Mouse (Mus musculus) limb, embryonic 13.5 days (tissue): ENCODE measurements around the gene Irf1. TPM values are rescaled to one million over a fixed set of nuclear protein-coding genes. Genes with fewer than 3 reads are reported as not detected.

Experiments used
- ATAC-seq: fragments of 200-750 bp; cut with Nextera tagmentation; 2 replicates; pipeline ENCODE4 v1.8.0; 2017; ENCODE audit warnings: low read depth, moderate number of reproducible peaks, moderate TSS enrichment; ENCODE audit not compliant: low FRiP score
- H3K27ac ChIP-seq: fragments of 300-500 bp; sonication (generic); 2 replicates; pipeline ENCODE4 v1.5.1; 2015; ENCODE audit warnings: inconsistent platforms, mild to moderate bottlenecking, moderate library complexity
- H3K27me3 ChIP-seq: fragments of 300-500 bp; sonication (generic); 2 replicates; pipeline ENCODE4 v1.6.1; 2015; ENCODE audit warnings: mild to moderate bottlenecking, inconsistent platforms
- H3K36me3 ChIP-seq: fragments of 300-500 bp; sonication (generic); 2 replicates; pipeline ENCODE4 v1.6.1; 2015; ENCODE audit warnings: inconsistent platforms, mild to moderate bottlenecking, moderate library complexity
- H3K4me1 ChIP-seq: fragments of 300-500 bp; sonication (generic); 2 replicates; pipeline ENCODE4 v1.6.1; 2015; ENCODE audit warnings: inconsistent platforms
- H3K4me2 ChIP-seq: fragments of 300-500 bp; sonication (generic); replicated peaks from 2 replicates; pipeline ENCODE4 v1.6.1; 2015; ENCODE audit warnings: inconsistent platforms, mild to moderate bottlenecking, moderate library complexity
- H3K4me3 ChIP-seq: fragments of 300-500 bp; sonication (generic); 2 replicates; pipeline ENCODE4 v1.5.1; 2015; ENCODE audit warnings: moderate library complexity, mild to moderate bottlenecking, inconsistent platforms
- H3K9ac ChIP-seq: fragments of 300-500 bp; sonication (generic); 2 replicates; pipeline ENCODE4 v1.6.1; 2015; ENCODE audit warnings: mild to moderate bottlenecking, inconsistent platforms
- H3K9me3 ChIP-seq: fragments of 300-500 bp; sonication (generic); 2 replicates; pipeline ENCODE4 v1.6.1; 2016; ENCODE audit warnings: inconsistent platforms
- WGBS: fragments of 180-500 bp; shearing (Covaris S2); methylation state at CpG from one replicate; pipeline ENCODE4 v1.1.7; 2015; 5-methylcytosine and 5-hydroxymethylcytosine counted together
- polyA plus RNA-seq: library from polyadenylated mRNA; unstranded; fragments of >200 nt; fragmentation: Nextera tagmentation; extraction: Ambion mirVana; gene quantifications from 2 replicates; pipeline ENCODE4 v1.2.1, GENCODE M21; 2015

Irf1 gene
- polyA plus RNA-seq, 1 experiment from 2014 or later: 10.1 TPM

GRCm38 (mm10) chr11:53774659-53775255 is 4.9 kb downstream of the Irf1 start:
- peaks cover 41% of the 10 kb centered on the region for H3K36me3 ChIP-seq
- no peaks in the 10 kb centered on the region for H3K9me3 ChIP-seq
- H3K27me3 ChIP-seq: no peaks in the 10 kb centered on the region
- no peak overlapping the region for H3K4me2 ChIP-seq
- H3K9ac ChIP-seq: no peak overlapping the region
- 91% methylated on average over 13 of the region's 13 CpGs for WGBS
- H3K4me3 ChIP-seq: no peak overlapping the region
- peaks cover 10% of the 10 kb centered on the region for H3K4me1 ChIP-seq
- no peak for ATAC-seq
- H3K27ac ChIP-seq: no peak overlapping the region

DNA sequence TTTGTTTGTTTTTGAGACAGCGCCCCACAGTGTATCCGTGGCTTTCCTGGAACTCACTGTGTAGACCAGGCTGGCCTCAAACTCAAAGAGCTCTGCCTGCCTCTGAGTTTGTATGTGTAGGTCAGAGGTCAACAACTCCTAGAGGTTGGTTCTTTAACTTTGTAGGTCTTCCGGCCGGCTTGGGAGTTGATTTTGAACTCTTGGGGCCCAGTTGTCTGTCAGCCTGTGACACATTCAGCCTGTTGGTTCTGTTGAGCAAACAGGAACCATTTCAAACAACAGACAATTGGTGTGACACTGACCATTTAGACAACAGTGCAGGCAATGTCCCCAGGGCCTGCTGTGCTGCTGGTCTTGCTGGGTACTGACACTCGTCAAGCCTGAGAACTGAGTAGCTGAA is 7.9 kb downstream of the Irf1 start:
- Histone ChIP-seq H3K4me3 (no peak overlapping the region), H3K36me3 (peaks cover 41% of the 10 kb centered on the region), H3K27ac (no peak overlapping the region), H3K4me2 (no peak overlapping the region), H3K4me1 (no peaks in the 10 kb centered on the region; the same call in 1 of the 2 replicates), H3K27me3 (no peaks in the 10 kb centered on the region), H3K9ac (no peak overlapping the region), H3K9me3 (no peaks in the 10 kb centered on the region)
- WGBS: 68% methylated on average over 5 of the region's 5 CpGs
- no peak for ATAC-seq

DNA sequence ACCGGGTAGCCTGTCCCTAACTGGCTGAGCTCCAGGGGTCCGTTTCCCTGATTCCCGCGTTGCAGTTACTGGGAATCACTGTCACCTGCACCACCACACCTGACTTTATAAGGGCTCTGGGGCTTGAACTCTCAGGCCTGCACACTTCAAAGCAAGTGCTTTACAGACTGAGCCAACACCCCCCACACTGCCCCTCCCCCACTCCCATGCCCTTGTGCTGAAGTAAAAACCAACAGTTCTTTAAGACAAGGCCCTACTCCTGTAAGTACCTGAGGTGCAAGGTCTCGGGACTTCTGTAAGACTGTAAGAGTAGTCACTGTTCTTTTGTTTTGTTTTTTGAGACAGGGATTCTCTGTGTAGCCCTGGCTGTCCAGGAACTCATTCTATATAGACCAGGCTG is 8.6 kb downstream of the Irf1 start:
- 72% methylated on average over 5 of the region's 5 CpGs for WGBS
- Histone ChIP-seq H3K36me3 (peaks cover 40% of the 10 kb centered on the region), H3K4me2 (no peak overlapping the region), H3K27me3 (no peaks in the 10 kb centered on the region), H3K4me1 (no peaks in the 10 kb centered on the region; the same call in 1 of the 2 replicates), H3K4me3 (no peak overlapping the region), H3K27ac (no peak overlapping the region), H3K9ac (no peak overlapping the region), H3K9me3 (no peaks in the 10 kb centered on the region)
- no peak for ATAC-seq

GRCm38 (mm10) chr11:53779808-53780207 is 10.0 kb downstream of the Irf1 start:
- no peak overlapping the region for H3K9ac ChIP-seq
- H3K4me3 ChIP-seq: no peak overlapping the region
- ATAC-seq: no peak
- H3K27me3 ChIP-seq: no peaks in the 10 kb centered on the region
- H3K4me2 ChIP-seq: no peak overlapping the region
- peaks cover 27% of the 10 kb centered on the region for H3K36me3 ChIP-seq
- no peaks in the 10 kb centered on the region; the same call in 1 of the 2 replicates for H3K4me1 ChIP-seq
- no peaks in the 10 kb centered on the region for H3K9me3 ChIP-seq
- H3K27ac ChIP-seq: no peak overlapping the region
- WGBS: 74% methylated on average over 2 of the region's 2 CpGs

DNA sequence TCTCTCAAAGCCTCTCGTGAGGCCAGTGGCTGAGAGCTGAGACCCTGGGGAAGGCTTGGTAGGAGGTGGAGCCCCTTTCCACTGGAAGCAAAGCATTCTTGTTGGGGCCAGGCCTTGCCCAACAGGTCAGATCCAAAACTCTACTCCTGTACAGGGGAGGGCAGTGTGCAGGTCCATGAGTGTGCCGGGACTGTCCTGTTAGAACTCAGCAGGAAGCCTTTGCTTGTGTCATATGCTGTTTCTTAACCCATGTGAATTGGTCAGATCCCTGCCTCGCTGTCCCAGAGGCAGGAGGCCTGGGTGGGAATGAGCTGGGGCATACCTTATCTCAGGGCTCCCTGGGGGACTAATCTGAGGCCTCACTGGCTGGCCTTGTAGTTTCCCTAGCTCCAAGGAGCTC is 10.4 kb downstream of the Irf1 start:
- peaks cover 23% of the 10 kb centered on the region for H3K36me3 ChIP-seq
- ATAC-seq: no peak
- H3K4me2 ChIP-seq: no peak overlapping the region
- H3K27me3 ChIP-seq: no peaks in the 10 kb centered on the region
- no peak overlapping the region for H3K27ac ChIP-seq
- H3K9me3 ChIP-seq: no peaks in the 10 kb centered on the region
- H3K4me3 ChIP-seq: no peak overlapping the region
- H3K9ac ChIP-seq: no peak overlapping the region
- WGBS: 75% methylated on average over 3 of the region's 3 CpGs
- no peaks in the 10 kb centered on the region; the same call in 1 of the 2 replicates for H3K4me1 ChIP-seq

DNA sequence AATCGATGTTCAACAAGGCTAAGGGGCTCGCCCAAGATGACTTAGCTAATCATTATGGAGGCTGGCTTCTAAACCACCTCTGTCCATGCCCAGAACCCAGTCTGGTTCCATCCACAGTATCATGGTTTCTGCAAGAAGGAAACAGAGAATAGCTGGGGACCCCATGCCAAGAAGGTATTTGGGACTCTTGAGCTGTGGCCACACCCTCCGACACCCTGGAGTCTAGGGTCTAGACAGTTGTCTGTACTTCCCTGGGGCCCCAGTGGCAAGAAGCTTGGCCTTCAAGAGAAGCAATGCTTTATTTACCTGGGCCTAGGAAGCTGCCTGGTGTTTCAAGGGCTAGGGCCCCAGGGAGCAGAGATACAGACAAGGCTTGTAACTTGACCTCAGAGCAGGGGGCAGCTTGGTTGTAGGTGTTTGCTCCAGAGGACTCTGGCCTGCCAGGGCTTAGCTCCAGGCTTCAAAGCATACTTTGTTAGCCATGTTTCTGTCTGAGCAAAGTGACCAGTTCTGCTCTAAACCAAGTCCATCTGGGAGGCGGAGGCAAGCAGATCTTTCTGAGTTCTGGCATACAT is 11.5 kb downstream of the Irf1 start:
- Histone ChIP-seq H3K9me3 (no peaks in the 10 kb centered on the region), H3K27ac (no peak overlapping the region), H3K9ac (no peak overlapping the region), H3K4me1 (no peaks in the 10 kb centered on the region), H3K4me3 (no peak overlapping the region), H3K36me3 (peaks cover 14% of the 10 kb centered on the region), H3K27me3 (no peaks in the 10 kb centered on the region), H3K4me2 (no peak overlapping the region)
- no peak for ATAC-seq
- WGBS: 82% methylated on average over 4 of the region's 4 CpGs

DNA sequence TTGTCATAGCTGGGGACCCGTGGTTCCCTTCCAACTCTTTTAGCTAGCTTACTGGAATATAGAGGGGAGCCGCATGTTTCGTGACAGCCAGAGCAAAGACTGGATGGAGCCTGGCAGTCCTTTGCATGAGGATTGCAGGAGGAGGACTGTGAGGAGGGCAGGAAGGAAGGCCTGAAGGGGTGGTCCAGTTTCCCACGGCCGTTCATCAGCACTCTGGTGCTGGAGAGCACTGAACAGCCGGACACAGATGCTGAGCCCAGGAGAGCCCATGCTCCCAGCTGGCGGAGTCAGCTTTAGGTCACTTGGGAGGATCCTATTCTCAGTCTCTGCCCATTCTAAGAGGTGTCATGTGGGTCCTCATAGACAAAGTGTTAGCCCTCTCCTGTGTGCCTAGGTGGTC is 12.2 kb downstream of the Irf1 start:
- no peak for ATAC-seq
- H3K4me2 ChIP-seq: no peak overlapping the region
- H3K9me3 ChIP-seq: no peaks in the 10 kb centered on the region
- H3K4me3 ChIP-seq: no peak overlapping the region
- no peak overlapping the region for H3K27ac ChIP-seq
- WGBS: 84% methylated on average over 7 of the region's 7 CpGs
- H3K36me3 ChIP-seq: peaks cover 8% of the 10 kb centered on the region
- H3K4me1 ChIP-seq: no peaks in the 10 kb centered on the region
- no peaks in the 10 kb centered on the region for H3K27me3 ChIP-seq
- no peak overlapping the region for H3K9ac ChIP-seq

GRCm38 (mm10) chr11:53783288-53783687 is 13.5 kb downstream of the Irf1 start:
- Histone ChIP-seq H3K4me3 (no peak overlapping the region), H3K4me1 (no peaks in the 10 kb centered on the region), H3K4me2 (no peak overlapping the region), H3K9me3 (no peaks in the 10 kb centered on the region), H3K36me3 (no peaks in the 10 kb centered on the region), H3K27ac (no peak overlapping the region), H3K27me3 (no peaks in the 10 kb centered on the region), H3K9ac (no peak overlapping the region)
- no peak for ATAC-seq
- 86% methylated on average over 9 of the region's 9 CpGs for WGBS

GRCm38 (mm10) chr11:53785311-53785936 is 15.6 kb downstream of the Irf1 start:
- 86% methylated on average over 3 of the region's 3 CpGs for WGBS
- no peaks in the 10 kb centered on the region for H3K36me3 ChIP-seq
- no peak overlapping the region; the same call in 1 of the 2 replicates for H3K9ac ChIP-seq

DNA sequence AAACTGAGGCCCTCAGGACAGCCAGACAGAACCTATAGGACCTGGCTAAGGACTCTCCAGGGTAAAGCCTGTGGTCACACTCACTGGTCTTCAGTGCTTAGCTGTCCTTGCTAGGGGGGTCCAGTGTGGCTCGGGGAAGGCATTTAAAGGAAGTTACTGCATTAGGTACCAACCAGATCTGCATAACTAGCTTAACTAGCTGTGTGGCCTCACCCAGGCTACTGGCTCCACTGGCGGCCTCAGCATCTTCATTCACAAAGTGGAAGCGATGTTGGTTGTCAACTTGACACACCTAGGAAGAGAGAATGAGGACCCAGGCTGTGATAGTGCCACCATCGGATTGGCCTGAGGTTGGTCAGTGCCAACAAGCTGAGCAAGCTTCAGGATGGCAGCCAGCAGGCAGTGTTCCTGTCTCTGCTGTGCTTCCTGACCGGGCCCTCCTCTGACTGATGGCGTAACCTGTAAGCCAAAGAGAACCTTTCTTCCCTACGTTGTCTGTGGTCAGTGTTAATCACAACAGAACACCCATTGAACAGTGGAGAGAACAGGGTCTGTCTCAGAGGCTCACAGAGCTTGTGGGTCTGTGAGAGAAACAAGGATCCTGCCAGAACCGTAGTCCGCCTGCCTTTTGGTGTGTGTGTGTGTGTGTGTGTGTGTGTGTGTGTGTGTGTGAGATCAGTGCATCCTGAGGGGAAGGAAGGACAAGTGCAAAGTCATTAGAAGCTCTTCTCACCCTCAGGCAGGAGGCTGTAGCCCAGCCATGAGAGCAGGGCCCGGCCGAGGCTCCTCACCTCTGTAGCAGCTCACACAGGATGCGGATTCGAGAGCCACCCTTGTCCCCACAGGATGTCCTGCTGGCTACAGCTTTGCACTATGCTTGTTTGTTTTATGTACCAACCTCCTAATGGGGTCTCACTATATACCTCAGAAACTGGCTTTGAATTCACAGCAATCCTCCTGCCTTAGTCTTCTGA is 16.5 kb downstream of the Irf1 start:
- Histone ChIP-seq H3K4me1 (no peaks in the 10 kb centered on the region), H3K27ac (no peak overlapping the region)
- ATAC-seq: no peak

More at GRCm38 (mm10) chr11:53785311-53785936, 15.6 kb downstream of the Irf1 start:
- H3K4me2 ChIP-seq: no peak overlapping the region
- no peak overlapping the region for H3K27ac ChIP-seq
- no peaks in the 10 kb centered on the region for H3K27me3 ChIP-seq
- no peak for ATAC-seq
- H3K9me3 ChIP-seq: 0 out of 2 replicates have a peak, but pooled peaks cover 4% of the 10 kb centered on the region
- H3K4me1 ChIP-seq: no peaks in the 10 kb centered on the region
- no peak overlapping the region for H3K4me3 ChIP-seq

DNA sequence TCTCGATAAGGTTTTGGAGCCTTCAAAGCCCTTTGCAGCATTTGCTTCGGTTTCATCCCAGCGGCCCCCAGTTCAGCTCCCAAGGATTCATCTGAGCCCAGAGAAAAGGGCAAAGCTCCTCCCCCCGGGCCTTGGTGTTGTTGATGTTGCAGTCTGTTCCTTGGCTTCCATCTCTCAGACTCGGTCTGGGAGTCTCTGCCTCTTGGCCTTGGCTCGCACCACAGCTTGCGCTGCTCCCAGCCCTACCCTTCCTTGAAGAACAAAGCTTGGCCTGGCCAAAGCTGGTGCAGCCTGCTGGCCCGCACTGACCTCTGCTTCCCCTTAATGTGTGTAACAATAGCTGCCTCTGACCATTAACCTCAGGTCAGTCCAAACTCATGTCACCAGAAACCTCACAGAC is 18.4 kb downstream of the Irf1 start:
- H3K4me3 ChIP-seq: no peak overlapping the region
- H3K27ac ChIP-seq: no peak overlapping the region
- H3K4me1 ChIP-seq: no peaks in the 10 kb centered on the region
- no peaks in the 10 kb centered on the region for H3K36me3 ChIP-seq
- H3K27me3 ChIP-seq: no peaks in the 10 kb centered on the region
- no peak overlapping the region for H3K4me2 ChIP-seq
- H3K9ac ChIP-seq: no peak overlapping the region
- WGBS: 81% methylated on average over 8 of the region's 8 CpGs
- 0 out of 2 replicates have a peak, but pooled peaks cover 5% of the 10 kb centered on the region for H3K9me3 ChIP-seq
- no peak for ATAC-seq

More for the DNA sequence above, 16.5 kb downstream of the Irf1 start:
- H3K4me2 ChIP-seq: no peak overlapping the region
- H3K9me3 ChIP-seq: 0 out of 2 replicates have a peak, but pooled peaks cover 5% of the 10 kb centered on the region
- no peak overlapping the region for H3K9ac ChIP-seq
- H3K4me3 ChIP-seq: no peak overlapping the region
- 79% methylated on average over 13 of the region's 13 CpGs for WGBS
- H3K36me3 ChIP-seq: no peaks in the 10 kb centered on the region
- H3K27me3 ChIP-seq: no peaks in the 10 kb centered on the region

- H3K9me3 ChIP-seq: 0 out of 2 replicates have a peak, but pooled peaks cover 5% of the 10 kb centered on the region
- no peak overlapping the region for H3K4me2 ChIP-seq
- no peaks in the 10 kb centered on the region for H3K36me3 ChIP-seq
- H3K27ac ChIP-seq: no peak overlapping the region
- no peaks in the 10 kb centered on the region for H3K27me3 ChIP-seq
- peaks cover 7% of the 10 kb centered on the region; the same call in 1 of the 2 replicates for H3K4me1 ChIP-seq
- no peak for ATAC-seq
- H3K4me3 ChIP-seq: no peak overlapping the region
- WGBS: 62% methylated on average over 3 of the region's 3 CpGs
- no peak overlapping the region for H3K9ac ChIP-seq
These were observed 19.5 kb downstream of the Irf1 start for GRCm38 (mm10) chr11:53789277-53789676.
